Mouse (Mus musculus): ENCODE data around the gene Spats2. TPM values are rescaled to one million over a fixed set of nuclear protein-coding genes. Genes with fewer than 3 reads are reported as not detected.
"Not testable (repeated sequence)": the region's sequence is repeated elsewhere in the genome, so short reads cannot be mapped to it uniquely, and the experiment has no call there.

The Spats2 gene
- polyA plus RNA-seq (2015; fragmentation: Nextera tagmentation; extraction: Ambion mirVana): 33.0 and 35.4 TPM in 2 replicates

- no peak for ATAC-seq (replicated peaks)
- H3K36me3 ChIP-seq (replicated peaks): no peaks in the 10 kb centered on the region
- H3K4me1 ChIP-seq: peaks cover 35% of the 10 kb centered on the region
- H3K27ac ChIP-seq: peak within 1 kb of the TSS; percentile 89
- H3K4me2 ChIP-seq: peak within 1 kb of the TSS; percentile 85
- H3K27me3 ChIP-seq (replicated peaks): no peaks in the 10 kb centered on the region
- peak within 1 kb of the TSS; percentile 79 for H3K4me3 ChIP-seq
- H3K9me3 ChIP-seq: no peaks in the 10 kb centered on the region
- peak within 1 kb of the TSS; percentile 68 for H3K9ac ChIP-seq
- 1% methylated on average over 12 of the region's 12 CpGs for WGBS
These were observed at the start of gene Spats2 for GRCm38 (mm10) chr15:99125711-99126080. Gene Spats2, plus strand, starts transcription at chr15:99125916.

GRCm38 (mm10) chr15:99076011-99076410 lies 49.7 kb upstream of the Spats2 start:
- H3K27me3 ChIP-seq (replicated peaks); H3K27ac ChIP-seq; H3K9me3 ChIP-seq; H3K4me3 ChIP-seq; H3K9ac ChIP-seq; ATAC-seq (replicated peaks); H3K36me3 ChIP-seq (replicated peaks): not testable (repeated sequence)
- peaks cover 16% of the 10 kb centered on the region for H3K4me1 ChIP-seq
- peak overlapping the region; percentile 95; the same call in 1 of the 2 replicates for H3K4me2 ChIP-seq
- WGBS: 98% methylated on average over 3 of the region's 3 CpGs

- H3K4me2 ChIP-seq: no peak overlapping the region
- no peak overlapping the region for H3K4me3 ChIP-seq
- no peaks in the 10 kb centered on the region for H3K9me3 ChIP-seq
- WGBS: 88% methylated on average over 15 of the region's 15 CpGs
- no peak for ATAC-seq (replicated peaks)
- H3K27ac ChIP-seq: no peak overlapping the region
- peaks cover 16% of the 10 kb centered on the region for H3K4me1 ChIP-seq
- H3K27me3 ChIP-seq (replicated peaks): no peaks in the 10 kb centered on the region
- H3K36me3 ChIP-seq (replicated peaks): no peaks in the 10 kb centered on the region
- H3K9ac ChIP-seq: no peak overlapping the region
These were observed 47.4 kb upstream of the Spats2 start for GRCm38 (mm10) chr15:99078181-99078910.

GRCm38 (mm10) chr15:99079804-99080203 lies 45.9 kb upstream of the Spats2 start:
- WGBS: 91% methylated on average over 3 of the region's 3 CpGs
- peaks cover 13% of the 10 kb centered on the region for H3K4me1 ChIP-seq
- peaks cover 11% of the 10 kb centered on the region for H3K27me3 ChIP-seq (replicated peaks)
- H3K4me3 ChIP-seq: no peak overlapping the region
- no peaks in the 10 kb centered on the region for H3K9me3 ChIP-seq
- no peak overlapping the region for H3K9ac ChIP-seq
- H3K27ac ChIP-seq: no peak overlapping the region
- H3K36me3 ChIP-seq (replicated peaks): no peaks in the 10 kb centered on the region
- no peak overlapping the region for H3K4me2 ChIP-seq
- no peak for ATAC-seq (replicated peaks)

GRCm38 (mm10) chr15:99082322-99082721 lies 43.4 kb upstream of the Spats2 start:
- H3K9me3 ChIP-seq: no peaks in the 10 kb centered on the region
- peaks cover 31% of the 10 kb centered on the region for H3K27me3 ChIP-seq (replicated peaks)
- H3K4me1 ChIP-seq: 0 out of 2 replicates have a peak, but pooled peaks cover 2% of the 10 kb centered on the region
- H3K4me3 ChIP-seq: no peak overlapping the region
- 94% methylated on average over 12 of the region's 12 CpGs for WGBS
- no peak overlapping the region for H3K9ac ChIP-seq
- ATAC-seq (replicated peaks): no peak
- no peak overlapping the region for H3K27ac ChIP-seq
- no peaks in the 10 kb centered on the region for H3K36me3 ChIP-seq (replicated peaks)
- H3K4me2 ChIP-seq: no peak overlapping the region

- no peak overlapping the region for H3K27ac ChIP-seq
- no peaks in the 10 kb centered on the region for H3K36me3 ChIP-seq (replicated peaks)
- H3K4me3 ChIP-seq: no peak overlapping the region
- whole genome bisulfite sequencing: 92% methylated on average over 16 of the region's 16 CpGs
- no peaks in the 10 kb centered on the region for H3K9me3 ChIP-seq
- no peak for ATAC-seq (replicated peaks)
- no peak overlapping the region for H3K9ac ChIP-seq
- H3K4me1 ChIP-seq: peaks cover 5% of the 10 kb centered on the region; the same call in 1 of the 2 replicates
- peaks cover 36% of the 10 kb centered on the region for H3K27me3 ChIP-seq (replicated peaks)
- H3K4me2 ChIP-seq: no peak overlapping the region
These were observed 42.9 kb upstream of the Spats2 start for GRCm38 (mm10) chr15:99082840-99083239.

GRCm38 (mm10) chr15:99083258-99083657 lies 42.5 kb upstream of the Spats2 start:
- Histone ChIP-seq H3K36me3 (replicated peaks) (no peaks in the 10 kb centered on the region), H3K27me3 (replicated peaks) (peaks cover 40% of the 10 kb centered on the region), H3K27ac (no peak overlapping the region), H3K4me1 (peaks cover 9% of the 10 kb centered on the region), H3K4me3 (no peak overlapping the region), H3K4me2 (no peak overlapping the region), H3K9me3 (no peaks in the 10 kb centered on the region), H3K9ac (no peak overlapping the region)
- WGBS: 66% methylated on average over 9 of the region's 9 CpGs
- no peak for ATAC-seq (replicated peaks)

GRCm38 (mm10) chr15:99083867-99084557 lies 41.7 kb upstream of the Spats2 start:
- peaks cover 48% of the 10 kb centered on the region for H3K27me3 ChIP-seq (replicated peaks)
- no peak overlapping the region for H3K4me2 ChIP-seq
- peaks cover 17% of the 10 kb centered on the region for H3K4me1 ChIP-seq
- no peak overlapping the region for H3K27ac ChIP-seq
- no peaks in the 10 kb centered on the region for H3K9me3 ChIP-seq
- no peaks in the 10 kb centered on the region for H3K36me3 ChIP-seq (replicated peaks)
- 13% methylated on average over 11 of the region's 11 CpGs for WGBS
- no peak overlapping the region for H3K4me3 ChIP-seq
- no peak for ATAC-seq (replicated peaks)
- H3K9ac ChIP-seq: no peak overlapping the region

- H3K4me1 ChIP-seq: peaks cover 21% of the 10 kb centered on the region
- no peak for ATAC-seq (replicated peaks)
- 9% methylated on average over 19 of the region's 19 CpGs for WGBS
- no peak overlapping the region for H3K4me2 ChIP-seq
- H3K36me3 ChIP-seq (replicated peaks): no peaks in the 10 kb centered on the region
- no peak overlapping the region for H3K27ac ChIP-seq
- H3K27me3 ChIP-seq (replicated peaks): peaks cover 54% of the 10 kb centered on the region
- H3K4me3 ChIP-seq: no peak overlapping the region
- H3K9ac ChIP-seq: no peak overlapping the region
- H3K9me3 ChIP-seq: no peaks in the 10 kb centered on the region
These were observed 41.1 kb upstream of the Spats2 start for GRCm38 (mm10) chr15:99084618-99085017.

- Histone ChIP-seq H3K9ac (no peak overlapping the region), H3K27ac (no peak overlapping the region), H3K4me2 (no peak overlapping the region; the same call in 1 of the 2 replicates), H3K27me3 (replicated peaks) (peaks cover 58% of the 10 kb centered on the region), H3K4me1 (peaks cover 29% of the 10 kb centered on the region), H3K36me3 (replicated peaks) (no peaks in the 10 kb centered on the region), H3K4me3 (peak overlapping the region; percentile 4; the same call in 1 of the 2 replicates), H3K9me3 (no peaks in the 10 kb centered on the region)
- ATAC-seq (replicated peaks): no peak
- 67% methylated on average over 4 of the region's 4 CpGs for WGBS
These were observed 39.7 kb upstream of the Spats2 start for GRCm38 (mm10) chr15:99085997-99086396.

GRCm38 (mm10) chr15:99087253-99088075 lies 38.3 kb upstream of the Spats2 start, which contains the start of gene C1ql4:
Gene C1ql4, minus strand, starts transcription at chr15:99087817.
- no peak for ATAC-seq (replicated peaks)
- Histone ChIP-seq H3K27ac (peak within 1 kb of the TSS; percentile 26; the same call in 1 of the 2 replicates), H3K4me2 (peak within 1 kb of the TSS; percentile 47), H3K4me3 (peak within 1 kb of the TSS; percentile 31), H3K36me3 (replicated peaks) (no peaks in the 10 kb centered on the region), H3K9me3 (no peaks in the 10 kb centered on the region), H3K4me1 (peaks cover 29% of the 10 kb centered on the region), H3K9ac (peak within 1 kb of the TSS; percentile 20; the same call in 1 of the 2 replicates), H3K27me3 (replicated peaks) (peaks cover 67% of the 10 kb centered on the region)
- WGBS: 8% methylated on average over 53 of the region's 60 CpGs

GRCm38 (mm10) chr15:99088292-99088691 lies 37.4 kb upstream of the Spats2 start:
- peaks cover 73% of the 10 kb centered on the region for H3K27me3 ChIP-seq (replicated peaks)
- H3K4me1 ChIP-seq: peaks cover 30% of the 10 kb centered on the region

More at GRCm38 (mm10) chr15:99088292-99088691, 37.4 kb upstream of the Spats2 start:
- ATAC-seq (replicated peaks): peak; percentile 49; the same call in 1 of the 2 replicates
- peak overlapping the region; percentile 20; the same call in 1 of the 2 replicates for H3K9ac ChIP-seq
- no peaks in the 10 kb centered on the region for H3K9me3 ChIP-seq
- H3K27ac ChIP-seq: peak overlapping the region; percentile 26; the same call in 1 of the 2 replicates
- WGBS: under 1% methylated on average over 25 of the region's 27 CpGs
- peak overlapping the region; percentile 31 for H3K4me3 ChIP-seq
- peak overlapping the region; percentile 47 for H3K4me2 ChIP-seq
- no peaks in the 10 kb centered on the region for H3K36me3 ChIP-seq (replicated peaks)

Data from midbrain, embryonic 15.5 days (tissue).